Mouse (Mus musculus): ENCODE measurements around the gene Snap47. TPM values are rescaled to one million over a fixed set of nuclear protein-coding genes. Genes with fewer than 3 reads are reported as not detected.
A peak's percentile ranks its signal among the peaks of the same experiment; 100 is the strongest.

Snap47 gene
- polyA plus RNA-seq, 1 experiment from 2014 or later = 87.3 TPM

- no peak for TF ChIP-seq CTCF (IDR thresholded peaks at IDR 0.05; ENCODE audit: low read depth)
- WGBS = 83% methylated on average over 1 of the region's 1 CpGs
These were observed 45.2 kb downstream of the Snap47 start for GRCm38 (mm10) chr11:59405761-59406160.

GRCm38 (mm10) chr11:59400876-59401275 is 50.1 kb downstream of the Snap47 start:
- Histone ChIP-seq H3K27me3 (ENCODE audit: insufficient read depth, low read length) (no peaks in the 10 kb centered on the region), H3K4me1 (ENCODE audit: insufficient read depth) (peaks cover 5% of the 10 kb centered on the region; the same call in 1 of the 2 replicates), H3K36me3 (ENCODE audit: insufficient read depth) (peaks cover 14% of the 10 kb centered on the region), H3K4me3 (ENCODE audit: low read depth, low read length) (no peak overlapping the region), H3K9me3 (ENCODE audit: low read depth, low read length) (no peaks in the 10 kb centered on the region), H3K4me2 (no peak overlapping the region), H3K9ac (no peak overlapping the region), H3K27ac (ENCODE audit: low read depth) (no peak overlapping the region)
- TF ChIP-seq CTCF (IDR thresholded peaks at IDR 0.05; ENCODE audit: low read depth) = no peak
- WGBS = 58% methylated on average over 2 of the region's 2 CpGs
- ATAC-seq (ENCODE audit: insufficient read depth) (no peak), DNase-seq (no peak)

More at GRCm38 (mm10) chr11:59405761-59406160, 45.2 kb downstream of the Snap47 start:
- Histone ChIP-seq H3K9ac (no peak overlapping the region), H3K9me3 (ENCODE audit: low read depth, low read length) (no peaks in the 10 kb centered on the region), H3K27ac (ENCODE audit: low read depth) (no peak overlapping the region), H3K27me3 (ENCODE audit: insufficient read depth, low read length) (no peaks in the 10 kb centered on the region), H3K4me2 (no peak overlapping the region), H3K4me3 (ENCODE audit: low read depth, low read length) (no peak overlapping the region), H3K4me1 (ENCODE audit: insufficient read depth) (no peaks in the 10 kb centered on the region), H3K36me3 (ENCODE audit: insufficient read depth) (peaks cover 45% of the 10 kb centered on the region)
- ATAC-seq (ENCODE audit: insufficient read depth) = no peak
- no peak for DNase-seq

DNA sequence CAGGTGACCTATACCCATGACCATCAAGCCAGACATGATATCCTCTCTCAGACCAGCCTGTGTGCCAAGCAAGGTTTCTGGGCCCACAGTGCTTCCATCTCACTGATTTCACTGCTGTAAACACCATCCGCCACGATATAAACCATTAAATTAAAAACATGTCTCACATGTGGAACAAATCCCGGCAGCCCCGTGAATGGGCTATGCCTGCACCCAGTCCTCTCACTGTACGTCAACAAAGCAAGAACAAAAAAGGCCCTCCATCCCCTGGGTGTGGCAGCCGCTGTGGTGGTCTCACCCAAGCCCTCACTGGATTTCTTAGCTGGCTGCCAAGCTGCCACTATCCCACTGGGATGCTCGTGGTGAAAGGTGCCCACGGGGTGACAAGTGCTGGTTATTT is 51.2 kb downstream of the Snap47 start:
- Histone ChIP-seq H3K4me2 (no peak overlapping the region), H3K27ac (ENCODE audit: low read depth) (no peak overlapping the region), H3K27me3 (ENCODE audit: insufficient read depth, low read length) (no peaks in the 10 kb centered on the region), H3K4me1 (ENCODE audit: insufficient read depth) (peaks cover 5% of the 10 kb centered on the region; the same call in 1 of the 2 replicates), H3K9ac (no peak overlapping the region), H3K4me3 (ENCODE audit: low read depth, low read length) (no peak overlapping the region), H3K9me3 (ENCODE audit: low read depth, low read length) (no peaks in the 10 kb centered on the region), H3K36me3 (ENCODE audit: insufficient read depth) (peaks cover 9% of the 10 kb centered on the region; the same call in 1 of the 2 replicates)
- DNase-seq (no peak), ATAC-seq (ENCODE audit: insufficient read depth) (no peak)
- TF ChIP-seq CTCF (IDR thresholded peaks at IDR 0.05; ENCODE audit: low read depth) = no peak
- 64% methylated on average over 8 of the region's 8 CpGs for WGBS

- Histone ChIP-seq H3K4me3 (ENCODE audit: low read depth, low read length) (no peak overlapping the region), H3K36me3 (ENCODE audit: insufficient read depth) (no peaks in the 10 kb centered on the region), H3K4me1 (ENCODE audit: insufficient read depth) (peaks cover 5% of the 10 kb centered on the region; the same call in 1 of the 2 replicates), H3K27me3 (ENCODE audit: insufficient read depth, low read length) (no peaks in the 10 kb centered on the region), H3K27ac (ENCODE audit: low read depth) (no peak overlapping the region), H3K9me3 (ENCODE audit: low read depth, low read length) (no peaks in the 10 kb centered on the region), H3K4me2 (0 out of 2 replicates have a peak overlapping the region, but pooled peaks have one; percentile 25), H3K9ac (no peak overlapping the region)
- TF ChIP-seq CTCF (IDR thresholded peaks at IDR 0.05; ENCODE audit: low read depth) = no peak
- 32% methylated on average over 22 of the region's 22 CpGs for WGBS
- no peak for ATAC-seq (ENCODE audit: insufficient read depth)
- peak; percentile 47 for DNase-seq
These were observed 53.2 kb downstream of the Snap47 start for GRCm38 (mm10) chr11:59397536-59398371.

DNA sequence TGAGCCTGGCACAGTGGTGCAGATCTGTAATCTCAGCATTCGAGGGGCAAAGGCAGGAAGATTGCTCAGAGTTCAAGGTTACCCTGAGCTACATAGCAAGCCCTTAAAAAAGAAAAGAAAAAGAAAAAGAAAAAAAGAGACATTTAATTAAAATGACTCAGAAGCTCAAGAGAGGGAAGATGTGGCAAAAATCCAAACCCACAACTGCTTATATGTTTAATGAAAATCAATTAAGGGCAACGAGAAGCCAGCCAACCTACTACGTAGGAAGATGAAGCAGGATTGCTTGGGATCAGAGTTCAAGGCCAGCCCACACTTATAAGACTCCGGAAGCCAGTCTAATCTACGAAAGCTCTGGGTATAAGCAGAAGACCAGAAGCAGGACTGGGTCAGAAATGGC is 56.5 kb downstream of the Snap47 start:
- Histone ChIP-seq H3K9me3 (ENCODE audit: low read depth, low read length) (no peaks in the 10 kb centered on the region), H3K4me2 (no peak overlapping the region), H3K36me3 (ENCODE audit: insufficient read depth) (no peaks in the 10 kb centered on the region), H3K27me3 (ENCODE audit: insufficient read depth, low read length) (no peaks in the 10 kb centered on the region), H3K9ac (no peak overlapping the region), H3K4me1 (ENCODE audit: insufficient read depth) (peaks cover 8% of the 10 kb centered on the region; the same call in 1 of the 2 replicates), H3K4me3 (ENCODE audit: low read depth, low read length) (no peak overlapping the region), H3K27ac (ENCODE audit: low read depth) (0 out of 2 replicates have a peak overlapping the region, but pooled peaks have one; percentile 8)
- ATAC-seq (ENCODE audit: insufficient read depth) (no peak), DNase-seq (peak; percentile 15)
- TF ChIP-seq CTCF (IDR thresholded peaks at IDR 0.05; ENCODE audit: low read depth) = no peak
- WGBS = 66% methylated on average over 5 of the region's 5 CpGs

GRCm38 (mm10) chr11:59393591-59393990 is 57.4 kb downstream of the Snap47 start:
- Histone ChIP-seq H3K9ac (no peak overlapping the region), H3K27me3 (ENCODE audit: insufficient read depth, low read length) (no peaks in the 10 kb centered on the region), H3K4me3 (ENCODE audit: low read depth, low read length) (no peak overlapping the region), H3K27ac (ENCODE audit: low read depth) (no peak overlapping the region; the same call in 1 of the 2 replicates), H3K4me2 (no peak overlapping the region), H3K4me1 (ENCODE audit: insufficient read depth) (peaks cover 8% of the 10 kb centered on the region; the same call in 1 of the 2 replicates), H3K36me3 (ENCODE audit: insufficient read depth) (no peaks in the 10 kb centered on the region), H3K9me3 (ENCODE audit: low read depth, low read length) (no peaks in the 10 kb centered on the region)
- ATAC-seq (ENCODE audit: insufficient read depth) (peak; percentile 72), DNase-seq (peak; percentile 93)
- no peak for TF ChIP-seq CTCF (IDR thresholded peaks at IDR 0.05; ENCODE audit: low read depth)
- 22% methylated on average over 9 of the region's 9 CpGs for WGBS

GRCm38 (mm10) chr11:59392300-59392699 is 58.7 kb downstream of the Snap47 start:
- Histone ChIP-seq H3K27ac (ENCODE audit: low read depth) (no peak overlapping the region), H3K9me3 (ENCODE audit: low read depth, low read length) (no peaks in the 10 kb centered on the region), H3K4me1 (ENCODE audit: insufficient read depth) (peaks cover 3% of the 10 kb centered on the region; the same call in 1 of the 2 replicates), H3K4me2 (no peak overlapping the region), H3K4me3 (ENCODE audit: low read depth, low read length) (no peak overlapping the region), H3K36me3 (ENCODE audit: insufficient read depth) (no peaks in the 10 kb centered on the region), H3K9ac (no peak overlapping the region), H3K27me3 (ENCODE audit: insufficient read depth, low read length) (no peaks in the 10 kb centered on the region)
- 61% methylated on average over 6 of the region's 6 CpGs for WGBS
- TF ChIP-seq CTCF (IDR thresholded peaks at IDR 0.05; ENCODE audit: low read depth) = no peak
- no peak for DNase-seq
- no peak for ATAC-seq (ENCODE audit: insufficient read depth)

Measured in lung, embryonic 14.5 days (tissue).